Mouse (Mus musculus): ENCODE results near the gene Adcy9. TPM values are rescaled to one million over a fixed set of nuclear protein-coding genes. Genes with fewer than 3 reads are reported as not detected.

Adcy9 gene
- total and polyA plus RNA-seq, 3 experiments: 3.0 to 4.3 TPM; not detected in 1

DNA sequence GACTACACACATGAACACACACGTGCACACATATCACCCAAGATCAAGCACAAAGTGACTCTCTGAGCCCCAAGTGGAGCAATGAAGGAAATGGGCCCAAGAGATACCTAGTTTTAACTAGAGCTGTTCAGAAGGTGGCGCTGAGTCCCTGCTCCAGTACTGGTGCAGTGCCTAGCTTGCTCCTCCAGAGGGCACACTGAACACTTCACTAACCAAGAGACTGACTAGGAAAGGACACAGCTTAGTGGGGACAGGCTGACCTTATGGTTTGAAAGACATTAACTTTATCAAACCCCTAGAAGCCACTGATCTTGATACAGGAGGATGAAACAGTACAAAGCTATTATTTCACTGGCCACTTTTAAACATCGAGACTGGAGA lies 104.2 kb downstream of the Adcy9 start:
- Histone ChIP-seq H3K4me3 (ENCODE audit: control insufficient read depth in 1 of 2, insufficient read depth in 1 of 2, low read depth in 2 of 2, low read length in 2 of 2) (no peak overlapping the region), H3K27ac (ENCODE audit: control insufficient read depth, low read depth, low read length) (no peak overlapping the region), H3K27me3 (ENCODE audit: control insufficient read depth in 1 of 2, insufficient read depth in 2 of 2, low read length in 2 of 2) (no peaks in the 10 kb centered on the region), H3K9me3 (replicated peaks; ENCODE audit: insufficient read depth, low read length) (no peaks in the 10 kb centered on the region), H3K79me2 (ENCODE audit: control insufficient read depth, insufficient read depth, low read length, poor library complexity) (no peaks in the 10 kb centered on the region), H3K36me3 (ENCODE audit: control insufficient read depth in 1 of 2, insufficient read depth in 2 of 2, low read length in 2 of 2) (no peaks in the 10 kb centered on the region; a peak in 1 of 4 replicates), H3K4me1 (ENCODE audit: control insufficient read depth in 1 of 2, insufficient read depth in 2 of 2, low read length in 2 of 2) (no peaks in the 10 kb centered on the region), H3K9ac (ENCODE audit: control insufficient read depth, low read depth, low read length, poor library complexity, severe bottlenecking) (no peak overlapping the region)
- DNase-seq (ENCODE audit: low read depth, low spot score): peak; percentile 89
- no peak for TF ChIP-seq TCF12 (IDR thresholded peaks at IDR 0.05; ENCODE audit: low read depth, low read length)
- TF ChIP-seq RAD21 (IDR thresholded peaks at IDR 0.05; ENCODE audit: low read depth, low read length): no peak; the same call in none of the 2 replicates
- TF ChIP-seq MXI1 (IDR thresholded peaks at IDR 0.05; ENCODE audit: low read depth, low read length): no peak
- no peak for TF ChIP-seq ETS1 (IDR thresholded peaks at IDR 0.05; ENCODE audit: low read depth, low read length)
- 0 out of 2 replicates have a peak, but pooled peaks have one; percentile 27 for TF ChIP-seq TBP (IDR thresholded peaks at IDR 0.05; ENCODE audit: low read depth, low read length)
- no peak; the same call in 1 of the 2 replicates for TF ChIP-seq GATA1 (IDR thresholded peaks at IDR 0.05; ENCODE audit: low read depth, low read length)
- no peak for TF ChIP-seq UBTF (IDR thresholded peaks at IDR 0.05; ENCODE audit: borderline replicate concordance, insufficient read depth, low read depth, low read length)
- no peak for TF ChIP-seq HCFC1 (IDR thresholded peaks at IDR 0.05; ENCODE audit: low read depth, low read length)
- no peak for TF ChIP-seq USF2 (IDR thresholded peaks at IDR 0.05; ENCODE audit: borderline replicate concordance in 1 of 2, insufficient read depth in 1 of 2, low read depth in 1 of 2, low read length in 2 of 2)
- peak; percentile 100 for TF ChIP-seq SMC3 (IDR thresholded peaks at IDR 0.05; ENCODE audit: low read depth, low read length)
- no peak for TF ChIP-seq ELF1 (IDR thresholded peaks at IDR 0.05; ENCODE audit: low read depth, low read length)
- no peak for TF ChIP-seq MAX (IDR thresholded peaks at IDR 0.05; ENCODE audit: low read length)
- TF ChIP-seq CTCF (IDR thresholded peaks at IDR 0.05 in 2 of 3, conservative IDR thresholded peaks at IDR 0.05 in 1 of 3; ENCODE audit: control insufficient read depth in 1 of 3, insufficient read depth in 1 of 3, low read depth in 2 of 3, low read length in 3 of 3, poor library complexity in 1 of 3, severe bottlenecking in 1 of 3): peak in 2 of 3 experiments; percentile 96
- TF ChIP-seq MEF2A (IDR thresholded peaks at IDR 0.05; ENCODE audit: extremely low read depth, insufficient replicate concordance, low read depth, low read length, poor library complexity, severe bottlenecking): no peak
- no peak for TF ChIP-seq GABPA (IDR thresholded peaks at IDR 0.05; ENCODE audit: low read depth, low read length)
- no peak for TF ChIP-seq MYB (IDR thresholded peaks at IDR 0.05; ENCODE audit: low read depth, low read length)
- peak; percentile 72 for TF ChIP-seq ZNF384 (IDR thresholded peaks at IDR 0.05; ENCODE audit: low read depth, low read length)
- TF ChIP-seq SIN3A (IDR thresholded peaks at IDR 0.05; ENCODE audit: low read length): peak; percentile 56; the same call in 1 of the 2 replicates
- TF ChIP-seq MAFK (IDR thresholded peaks at IDR 0.05; ENCODE audit: borderline replicate concordance, low read depth, low read length): no peak
- no peak for TF ChIP-seq KAT2A (conservative IDR thresholded peaks at IDR 0.05; ENCODE audit: low read depth, low read length)
- no peak for TF ChIP-seq BHLHE40 (IDR thresholded peaks at IDR 0.05; ENCODE audit: borderline replicate concordance, low read depth, low read length)
- peak; percentile 37; the same call in 1 of the 2 replicates for TF ChIP-seq NRF1 (IDR thresholded peaks at IDR 0.05; ENCODE audit: insufficient read depth, low read depth, low read length, poor library complexity, severe bottlenecking)
- no peak for TF ChIP-seq CHD1 (IDR thresholded peaks at IDR 0.05; ENCODE audit: low read depth, low read length)
- TF ChIP-seq POLR2AphosphoS5 (IDR thresholded peaks at IDR 0.05; ENCODE audit: borderline replicate concordance, low read depth, low read length): no peak
- TF ChIP-seq JUND (IDR thresholded peaks at IDR 0.05; ENCODE audit: low read depth, low read length): peak; percentile 82
- peak; percentile 100 for TF ChIP-seq ZC3H11A (IDR thresholded peaks at IDR 0.05; ENCODE audit: low read depth, low read length)

All from MEL (cell line).